Mouse (Mus musculus): ENCODE data around the gene Fiz1. TPM values are rescaled to one million over a fixed set of nuclear protein-coding genes. Genes with fewer than 3 reads are reported as not detected.

The Fiz1 gene
- polyA plus RNA-seq (2012; ENCODE audit: low replicate concordance): 21.6 and 58.9 TPM in 2 replicates

GRCm38 (mm10) chr7:5014251-5015117 is at the start of gene Fiz1, which contains the start of gene Zfp524:
Fiz1 (minus strand) TSS chr7:5014697.
Zfp524 (plus strand) TSS chr7:5014415.

GRCm38 (mm10) chr7:5061774-5062359 is 47.4 kb upstream of the Fiz1 start, which contains the start of gene U2af2:
U2af2 (plus strand) TSS chr7:5062143.

GRCm38 (mm10) chr7:5051193-5052192 is 37.0 kb upstream of the Fiz1 start, which contains the start of gene Zfp580:
Zfp580 (plus strand) TSS chr7:5051538.

GRCm38 (mm10) chr7:5038109-5038732 is 23.7 kb upstream of the Fiz1 start, which contains the start of gene Zfp784:
Zfp784 (minus strand) TSS chr7:5038446.

GRCm38 (mm10) chr7:5033818-5034217 is 19.3 kb upstream of the Fiz1 start, which contains the start of gene 4632433K11Rik:
4632433K11Rik (plus strand) TSS chr7:5034118.

GRCm38 (mm10) chr7:5020000-5020681 is 5.6 kb upstream of the Fiz1 start, which contains the start of the genes Zfp865 and Ccdc106:
Zfp865 (plus strand) TSS chr7:5020376.
Ccdc106 (plus strand) TSS chr7:5020553.

GRCm38 (mm10) chr7:5015118-5016001 is 863 bp upstream of the Fiz1 start, which contains the start of gene Gm44973:
Gm44973 (plus strand) TSS chr7:5015496.

GRCm38 (mm10) chr7:4996003-4996895 is 18.2 kb downstream of the Fiz1 start, which contains the start of gene Zfp579:
Zfp579 (minus strand) TSS chr7:4996158.

GRCm38 (mm10) chr7:4971068-4971467 is 43.4 kb downstream of the Fiz1 start, which contains the start of gene Sbk3:
Sbk3 (minus strand) TSS chr7:4971168.

GRCm38 (mm10) chr7:4964272-4964671 is 50.2 kb downstream of the Fiz1 start, which contains the start of gene Sbk2:
Sbk2 (minus strand) TSS chr7:4964406.

Other genes with a start within 250 kb of the Fiz1 start
- not detected in 2 replicates for gene Fam71e2, start 243.4 kb downstream of the Fiz1 start, polyA plus RNA-seq (2012; ENCODE audit: low replicate concordance)
- 0.17 and 0.43 TPM in 2 replicates for gene Il11, start 231.8 kb downstream of the Fiz1 start, polyA plus RNA-seq (2012; ENCODE audit: low replicate concordance)
- gene Tmem190, start 231.8 kb downstream of the Fiz1 start, polyA plus RNA-seq (2012; ENCODE audit: low replicate concordance): not detected in 2 replicates
- gene Tmem238, start 225.0 kb downstream of the Fiz1 start, polyA plus RNA-seq (2012; ENCODE audit: low replicate concordance): 141 and 302 TPM in 2 replicates
- gene Rpl28, start 221.8 kb downstream of the Fiz1 start, polyA plus RNA-seq (2012; ENCODE audit: low replicate concordance): 2,040 and 3,887 TPM in 2 replicates
- 297 and 1,174 TPM in 2 replicates for gene Ube2s, start 202.1 kb downstream of the Fiz1 start, polyA plus RNA-seq (2012; ENCODE audit: low replicate concordance)
- gene Shisa7, start 170.0 kb downstream of the Fiz1 start, polyA plus RNA-seq (2012; ENCODE audit: low replicate concordance): 0.09 TPM in 1 of 2 replicates, not detected in the other
- gene Isoc2b, start 144.4 kb downstream of the Fiz1 start, polyA plus RNA-seq (2012; ENCODE audit: low replicate concordance): 0.36 and 0.54 TPM in 2 replicates
- gene Isoc2a, start 137.5 kb downstream of the Fiz1 start, polyA plus RNA-seq (2012; ENCODE audit: low replicate concordance): 2.1 and 10.8 TPM in 2 replicates
- gene Gm36210, start 108.2 kb downstream of the Fiz1 start, polyA plus RNA-seq (2012; ENCODE audit: low replicate concordance): 0.27 TPM in 1 of 2 replicates, not detected in the other
- gene Zfp628, start 99.5 kb downstream of the Fiz1 start, polyA plus RNA-seq (2012; ENCODE audit: low replicate concordance): 71.6 and 77.8 TPM in 2 replicates
- gene Nat14, start 92.7 kb downstream of the Fiz1 start, polyA plus RNA-seq (2012; ENCODE audit: low replicate concordance): 2.4 and 2.5 TPM in 2 replicates
- 0.38 and 0.55 TPM in 2 replicates for gene Ssc5d, start 88.9 kb downstream of the Fiz1 start, polyA plus RNA-seq (2012; ENCODE audit: low replicate concordance)
- gene Sbk2, start 50.3 kb downstream of the Fiz1 start, polyA plus RNA-seq (2012; ENCODE audit: low replicate concordance): 0.20 and 0.42 TPM in 2 replicates
- gene Sbk3, start 43.5 kb downstream of the Fiz1 start, polyA plus RNA-seq (2012; ENCODE audit: low replicate concordance): not detected in 2 replicates
- 12.4 and 20.9 TPM in 2 replicates for gene Zfp579, start 18.5 kb downstream of the Fiz1 start, polyA plus RNA-seq (2012; ENCODE audit: low replicate concordance)
- 84.6 and 112 TPM in 2 replicates for gene Zfp524, start 282 bp downstream of the Fiz1 start, polyA plus RNA-seq (2012; ENCODE audit: low replicate concordance)
- gene Gm44973, start 799 bp upstream of the Fiz1 start, polyA plus RNA-seq (2012; ENCODE audit: low replicate concordance): 33.3 TPM in 1 of 2 replicates, not detected in the other
- gene Zfp865, start 5.7 kb upstream of the Fiz1 start, polyA plus RNA-seq (2012; ENCODE audit: low replicate concordance): 98.5 and 146 TPM in 2 replicates
- gene Ccdc106, start 5.9 kb upstream of the Fiz1 start, polyA plus RNA-seq (2012; ENCODE audit: low replicate concordance): 0.44 and 1.1 TPM in 2 replicates
- gene 4632433K11Rik, start 19.4 kb upstream of the Fiz1 start, polyA plus RNA-seq (2012; ENCODE audit: low replicate concordance): not detected in 2 replicates
- 2.2 and 2.8 TPM in 2 replicates for gene Zfp784, start 23.7 kb upstream of the Fiz1 start, polyA plus RNA-seq (2012; ENCODE audit: low replicate concordance)
- gene Zfp580, start 36.8 kb upstream of the Fiz1 start, polyA plus RNA-seq (2012; ENCODE audit: low replicate concordance): 8.1 and 27.6 TPM in 2 replicates
- gene U2af2, start 47.4 kb upstream of the Fiz1 start, polyA plus RNA-seq (2012; ENCODE audit: low replicate concordance): 584 and 990 TPM in 2 replicates
- gene Epn1, start 65.5 kb upstream of the Fiz1 start, polyA plus RNA-seq (2012; ENCODE audit: low replicate concordance): 1,843 and 1,854 TPM in 2 replicates
- gene Rfpl4, start 102.3 kb upstream of the Fiz1 start, polyA plus RNA-seq (2012; ENCODE audit: low replicate concordance): not detected in 2 replicates
- not detected in 2 replicates for gene Rasl2-9, start 111.3 kb upstream of the Fiz1 start, polyA plus RNA-seq (2012; ENCODE audit: low replicate concordance)
- 0.02 TPM in 2 replicates for gene Vmn1r55, start 135.0 kb upstream of the Fiz1 start, polyA plus RNA-seq (2012; ENCODE audit: low replicate concordance)
- 0.22 TPM in 1 of 2 replicates, not detected in the other for gene Vmn1r56, start 182.1 kb upstream of the Fiz1 start, polyA plus RNA-seq (2012; ENCODE audit: low replicate concordance)
- not detected in 2 replicates for gene Vmn1r57, start 203.8 kb upstream of the Fiz1 start, polyA plus RNA-seq (2012; ENCODE audit: low replicate concordance)